Mouse (Mus musculus) embryonic fibroblast, embryonic 13.5 days (primary cell): ENCODE results near the gene Lsm11.

Experiments
- CTCF ChIP-seq: IDR thresholded peaks from 2 replicates; pipeline ENCODE4 v1.5.1; 2011; ENCODE audit warnings: mild to moderate bottlenecking, control low read depth, low read length, moderate library complexity, borderline replicate concordance; ENCODE audit not compliant: insufficient read depth
- POLR2A ChIP-seq: IDR thresholded peaks from 2 replicates; pipeline ENCODE4 v1.6.1; 2011; ENCODE audit warnings: low read depth, mild to moderate bottlenecking, control low read depth, low read length, moderate library complexity

- TF ChIP-seq CTCF, result no peak
- no peak for TF ChIP-seq POLR2A
Measured at GRCm38 (mm10) chr11:45942281-45942680, 2.5 kb downstream of the Lsm11 start.
